Mouse (Mus musculus) layer of hippocampus, adult 9-10 months (tissue): ENCODE data around the gene Amt.
"Not testable (repeated sequence)": the region's sequence is repeated elsewhere in the genome, so short reads cannot be mapped to it uniquely, and the experiment has no call there.

Source experiments
- DNase-seq: peaks from one replicate; pipeline ENCODE4 v3.0.0; 2022; ENCODE audit warnings: low spot score

The Amt gene

GRCm38 (mm10) chr9:108296453-108297355, at the start of gene Amt:
TSS of gene Amt (plus strand) at chr9:108296853.
- no peak for DNase-seq

- DNase-seq, result no peak
Observed at GRCm38 (mm10) chr9:108248957-108249356, 47.7 kb upstream of the Amt start.

- no peak for DNase-seq
Observed at GRCm38 (mm10) chr9:108251877-108252276, 44.8 kb upstream of the Amt start.

DNA sequence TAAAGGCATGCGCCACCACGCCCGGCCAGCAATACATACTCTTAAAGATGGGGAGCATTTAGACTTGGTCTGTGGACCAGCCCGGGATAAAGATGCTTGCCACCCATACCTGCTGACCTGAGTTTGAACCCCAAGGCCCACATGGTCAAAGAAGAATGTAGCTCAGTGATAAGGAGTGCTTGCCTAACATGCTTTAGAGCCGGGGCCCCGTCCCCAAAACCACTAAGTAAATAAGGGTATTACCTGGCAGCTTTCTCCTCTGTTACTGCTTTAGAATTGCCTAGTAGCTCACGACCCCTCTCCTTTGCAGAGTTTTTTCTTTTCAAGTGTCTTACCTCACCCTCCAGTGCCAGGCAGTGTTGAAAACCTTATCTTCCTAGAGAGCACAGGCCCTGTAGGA, 43.9 kb upstream of the Amt start:
- DNase-seq, result no peak

- DNase-seq, result no peak
Observed at GRCm38 (mm10) chr9:108260526-108260925, 36.1 kb upstream of the Amt start.

- no peak for DNase-seq
Observed at GRCm38 (mm10) chr9:108261865-108262264, 34.8 kb upstream of the Amt start.

DNA sequence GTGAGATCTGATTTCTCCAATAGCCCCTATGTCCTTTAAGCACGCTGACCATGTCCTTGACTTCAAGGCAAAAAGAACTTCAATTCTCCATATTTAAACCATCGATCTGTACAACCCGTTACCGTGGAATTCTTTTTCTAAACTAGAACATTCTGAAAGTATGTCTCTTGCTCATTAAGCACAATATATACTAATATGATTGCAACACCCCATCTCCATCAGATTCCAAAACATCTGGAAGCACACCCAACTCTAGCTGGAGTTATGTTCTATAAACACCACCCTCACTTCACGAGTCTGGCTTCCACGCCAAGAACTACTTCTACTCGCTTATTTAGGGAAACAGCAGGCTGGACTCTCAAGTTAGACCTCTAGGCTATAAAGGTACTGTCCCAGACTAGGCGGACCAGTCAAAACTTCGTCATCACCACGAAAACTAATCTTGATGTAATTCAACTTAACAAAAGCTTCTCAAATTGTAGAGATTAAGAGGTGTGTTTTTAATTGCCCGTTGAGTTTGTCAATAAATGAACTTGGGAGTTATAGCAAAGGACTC, 34.1 kb upstream of the Amt start:
- DNase-seq, result no peak

- no peak for DNase-seq
Observed at GRCm38 (mm10) chr9:108263131-108263681, 33.4 kb upstream of the Amt start.

- peak; percentile 85 for DNase-seq
Observed at GRCm38 (mm10) chr9:108263690-108264190, 32.9 kb upstream of the Amt start, which contains the start of gene Dag1. TSS of gene Dag1 (minus strand) at chr9:108263958.

DNA sequence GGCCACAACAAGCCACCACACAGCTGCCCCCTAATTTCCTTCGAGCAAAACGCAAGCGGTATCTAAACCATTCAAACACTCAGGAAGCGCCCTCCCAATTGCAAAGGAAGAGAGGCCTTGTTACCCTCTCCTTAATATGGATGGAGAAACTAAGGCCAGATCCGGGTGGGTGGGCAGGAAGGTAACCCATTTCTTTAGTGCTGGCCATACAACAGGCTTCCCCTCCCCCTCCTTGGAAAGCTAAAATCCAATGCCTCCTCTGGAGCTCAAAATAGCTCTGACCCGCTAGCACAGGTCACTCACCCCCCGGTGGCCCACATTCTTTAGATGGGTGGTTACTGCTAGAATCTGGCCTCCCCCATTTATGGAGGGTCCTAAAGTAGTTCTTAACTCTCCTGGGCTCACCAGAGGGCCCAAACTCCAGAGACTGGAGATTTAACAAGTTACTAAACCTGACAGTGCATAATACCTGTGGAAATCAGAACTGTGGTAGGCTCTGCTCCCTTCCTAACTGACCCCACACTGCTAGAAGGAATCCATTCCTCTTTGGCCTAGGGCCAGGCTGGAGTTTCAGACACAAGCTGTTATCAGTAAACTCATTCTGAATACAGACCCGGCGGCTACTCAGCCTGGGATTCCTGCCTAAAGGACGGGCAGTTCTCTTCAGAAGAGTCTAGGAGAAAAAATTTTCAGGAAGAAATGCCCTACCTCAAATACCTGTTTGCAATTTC, 32.3 kb upstream of the Amt start:
- DNase-seq, result no peak

- no peak for DNase-seq
Observed at GRCm38 (mm10) chr9:108266261-108266935, 30.3 kb upstream of the Amt start.

DNA sequence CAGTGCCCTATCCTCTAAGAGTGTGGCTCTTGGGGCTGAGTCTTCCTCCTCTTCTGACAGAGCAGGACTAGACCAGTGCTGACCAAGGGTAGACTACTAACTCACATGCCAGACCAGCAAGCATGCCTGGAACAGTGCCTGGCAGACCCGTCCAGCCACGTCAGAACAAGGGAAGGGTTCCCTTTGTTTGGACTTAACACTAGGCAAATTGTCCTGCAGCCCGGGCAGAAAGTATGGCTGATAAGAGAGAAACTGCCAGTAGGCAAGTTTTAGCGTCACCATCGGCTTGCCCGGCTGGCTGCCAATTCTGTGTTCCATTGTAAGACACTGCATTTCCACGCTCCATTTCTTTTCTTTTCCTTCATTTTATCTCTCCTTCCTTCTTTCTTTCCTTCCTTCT, 29.0 kb upstream of the Amt start:
- DNase-seq, result no peak

GRCm38 (mm10) chr9:108268701-108269100, 28.0 kb upstream of the Amt start:
- not testable (repeated sequence) for DNase-seq

DNA sequence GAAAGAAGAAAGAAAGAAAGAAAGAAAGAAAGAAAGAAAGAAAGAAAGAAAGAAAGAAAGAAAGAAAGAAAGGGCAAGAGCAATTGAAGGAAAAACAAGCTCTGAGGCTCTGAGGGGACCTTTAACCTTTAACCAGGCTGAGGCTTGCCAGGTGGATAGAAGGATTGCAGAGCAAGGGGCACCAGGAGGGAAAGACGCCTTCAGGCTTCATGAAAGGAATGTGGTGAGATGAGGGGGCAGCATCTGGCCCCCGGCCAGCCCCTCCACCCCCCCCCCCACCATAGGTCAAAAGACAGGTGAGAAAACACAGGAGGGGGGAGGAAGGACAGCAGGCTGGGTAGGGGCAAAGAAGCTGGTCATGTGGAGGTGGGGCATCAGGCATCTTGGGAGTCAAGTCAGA, 24.7 kb upstream of the Amt start:
- no peak for DNase-seq

DNA sequence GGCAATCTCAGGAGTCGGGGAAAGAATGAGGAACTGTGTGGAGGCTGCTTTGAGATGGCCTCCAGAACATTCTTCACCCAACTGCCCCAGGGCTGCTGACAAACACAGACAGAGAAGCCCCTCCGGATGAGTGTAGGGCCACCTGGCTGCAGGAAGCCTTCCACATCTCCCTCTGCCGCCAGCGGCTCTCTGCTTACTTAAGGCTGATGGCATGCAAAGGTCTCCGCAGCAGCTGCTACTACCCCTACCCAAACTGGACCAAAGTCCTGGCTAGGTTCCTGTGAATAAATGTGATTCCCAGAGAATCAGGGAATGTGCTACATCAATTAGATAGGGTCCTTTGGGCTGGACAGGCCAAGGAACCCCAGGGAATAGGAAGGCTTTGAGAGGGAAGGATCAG, 24.0 kb upstream of the Amt start:
- DNase-seq, result no peak

- DNase-seq, result no peak
Observed at GRCm38 (mm10) chr9:108273485-108273884, 23.2 kb upstream of the Amt start.

DNA sequence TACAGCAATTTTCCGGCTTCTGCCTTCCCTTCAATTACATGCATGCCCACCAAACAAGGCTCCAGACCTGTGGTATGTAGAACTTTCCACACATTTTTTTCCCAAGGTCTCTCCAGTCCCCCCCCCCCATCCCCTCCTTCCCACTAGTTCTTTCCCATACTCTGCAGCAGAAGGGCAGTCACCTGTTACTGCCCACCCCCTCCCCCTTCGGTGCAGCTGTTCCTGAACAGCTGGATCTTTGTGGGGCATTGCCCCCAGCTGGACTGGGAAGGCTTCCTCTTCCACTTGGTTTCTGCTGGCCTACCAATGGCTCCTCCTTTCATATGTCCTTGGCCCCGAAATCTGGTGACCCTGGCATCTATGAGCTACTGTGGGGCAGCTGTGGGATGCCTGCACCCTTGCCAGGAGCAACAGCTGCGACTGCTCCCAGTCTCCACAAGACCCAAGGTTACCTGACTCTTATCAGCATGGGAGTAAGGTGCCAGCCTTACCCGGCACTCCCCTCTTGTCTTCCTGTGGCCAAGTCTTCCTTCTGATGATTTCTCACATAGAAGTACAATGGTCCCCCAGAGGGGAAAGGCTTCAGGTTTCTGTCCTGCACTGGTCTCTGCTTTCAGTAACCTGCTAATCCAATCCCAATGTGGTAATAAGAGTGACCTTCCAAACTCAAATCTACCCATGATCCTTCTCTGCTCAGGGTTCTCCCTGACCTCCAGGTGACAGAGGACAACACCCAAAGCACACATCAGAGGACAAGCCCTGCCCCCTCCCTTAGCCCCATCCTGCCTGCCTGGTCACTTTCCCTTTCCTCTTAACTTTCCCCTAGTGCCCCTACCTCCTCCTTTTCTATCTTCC, 21.9 kb upstream of the Amt start:
- DNase-seq, result no peak

DNA sequence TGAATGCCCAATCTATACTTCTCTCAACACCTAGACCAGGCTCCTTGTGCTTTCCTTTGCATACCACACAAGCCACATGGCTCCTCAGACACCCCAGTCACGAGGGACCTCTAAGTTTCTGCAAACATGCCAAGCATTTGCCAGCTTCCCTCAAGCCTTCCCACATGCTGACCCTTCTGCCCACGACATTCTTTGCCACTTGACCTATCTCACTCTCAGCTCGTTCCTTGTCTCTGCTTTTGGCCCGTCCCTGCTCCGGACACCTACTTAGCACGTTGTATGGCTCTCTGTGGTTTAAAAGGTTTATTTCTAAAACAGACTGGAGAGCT, 21.4 kb upstream of the Amt start:
- no peak for DNase-seq

- DNase-seq, result no peak
Observed at GRCm38 (mm10) chr9:108278697-108279450, 17.8 kb upstream of the Amt start.
